Mouse (Mus musculus) Muller cell, postnatal 12 days (primary cell): Measurements from ENCODE around the gene Slc25a25.

Experiments used
- DNase-seq: peaks from one replicate; pipeline ENCODE4 v3.0.0-alpha.2; 2015; ENCODE audit errors: inconsistent ontology term

The Slc25a25 gene

DNA sequence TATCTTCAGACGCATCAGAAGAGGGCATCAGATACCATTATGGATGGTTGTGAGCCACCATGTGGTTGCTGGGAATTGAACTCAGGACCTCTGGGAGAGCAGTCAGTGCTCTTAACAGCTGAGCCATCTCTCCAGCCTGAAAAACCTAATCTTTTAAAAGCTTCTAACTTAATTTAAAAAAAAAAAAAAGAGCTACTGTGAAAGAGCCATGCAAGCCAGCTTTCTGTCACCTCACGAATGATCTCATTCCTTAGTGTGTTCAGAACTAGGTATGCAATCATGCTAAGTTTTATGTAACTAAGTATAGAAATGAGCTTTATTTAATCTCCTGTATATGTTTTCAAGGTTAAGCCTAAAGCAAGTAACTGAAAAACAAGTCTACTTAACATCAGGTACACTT, 8.4 kb upstream of the Slc25a25 start:
- no peak for DNase-seq

DNA sequence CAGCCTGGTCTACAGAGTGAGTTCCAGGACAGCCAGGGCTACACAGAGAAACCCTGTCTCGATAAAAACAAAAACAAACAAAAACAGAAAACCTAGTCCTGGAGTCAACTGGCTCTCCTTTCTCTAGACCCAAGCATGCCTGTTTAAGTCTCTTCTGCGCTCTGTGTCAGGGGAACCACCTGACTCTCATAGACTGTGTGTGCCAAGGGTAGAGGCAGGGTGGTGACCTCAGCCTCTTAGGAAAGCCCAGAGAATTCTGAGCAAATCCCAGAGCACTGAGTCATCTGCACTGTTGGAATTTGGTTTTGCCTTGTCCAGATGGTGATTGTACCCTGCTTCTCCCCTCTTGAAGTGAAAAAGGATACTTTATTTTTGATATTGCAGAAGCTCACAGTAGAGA, 7.1 kb upstream of the Slc25a25 start:
- DNase-seq: peak; percentile 90

DNA sequence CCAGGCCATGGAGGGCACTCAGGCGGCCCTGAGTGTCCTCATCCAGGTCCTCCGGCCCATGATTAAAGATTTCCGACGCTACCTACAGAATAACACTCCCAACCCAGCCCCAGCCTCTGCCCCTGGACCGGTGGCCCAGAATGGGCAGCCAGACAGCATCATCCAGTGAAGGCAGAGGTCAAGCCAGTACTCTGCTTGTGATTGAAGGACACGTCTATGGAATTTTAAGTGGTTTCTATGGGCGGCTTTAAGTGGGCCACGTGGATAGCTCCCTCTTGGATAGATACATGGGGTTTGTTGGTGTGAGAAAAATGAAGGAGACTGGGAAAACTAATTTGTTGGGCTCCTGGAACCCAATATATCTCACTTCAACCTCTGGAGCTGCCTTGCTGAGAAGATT, 3.9 kb upstream of the Slc25a25 start:
- no peak for DNase-seq

DNA sequence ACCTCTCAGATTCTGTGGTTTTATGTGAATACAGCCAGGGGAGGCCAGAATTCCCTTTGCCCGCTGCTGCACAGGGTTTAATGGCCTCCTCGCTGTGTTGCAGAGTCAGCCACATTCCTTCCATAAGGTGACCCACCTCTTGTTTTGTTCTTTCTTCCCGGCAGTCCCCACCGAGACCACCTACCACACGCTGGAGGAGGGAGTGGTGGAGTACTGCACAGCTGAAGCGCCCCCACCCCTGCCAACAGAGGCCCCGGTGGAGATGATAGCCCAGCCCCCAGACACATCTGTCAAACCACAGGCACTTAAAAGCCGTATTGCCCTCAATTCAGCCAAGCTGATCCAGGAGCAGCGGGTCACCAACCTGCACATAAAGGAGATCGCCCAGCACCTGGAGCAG, 3.4 kb upstream of the Slc25a25 start:
- no peak for DNase-seq

DNA sequence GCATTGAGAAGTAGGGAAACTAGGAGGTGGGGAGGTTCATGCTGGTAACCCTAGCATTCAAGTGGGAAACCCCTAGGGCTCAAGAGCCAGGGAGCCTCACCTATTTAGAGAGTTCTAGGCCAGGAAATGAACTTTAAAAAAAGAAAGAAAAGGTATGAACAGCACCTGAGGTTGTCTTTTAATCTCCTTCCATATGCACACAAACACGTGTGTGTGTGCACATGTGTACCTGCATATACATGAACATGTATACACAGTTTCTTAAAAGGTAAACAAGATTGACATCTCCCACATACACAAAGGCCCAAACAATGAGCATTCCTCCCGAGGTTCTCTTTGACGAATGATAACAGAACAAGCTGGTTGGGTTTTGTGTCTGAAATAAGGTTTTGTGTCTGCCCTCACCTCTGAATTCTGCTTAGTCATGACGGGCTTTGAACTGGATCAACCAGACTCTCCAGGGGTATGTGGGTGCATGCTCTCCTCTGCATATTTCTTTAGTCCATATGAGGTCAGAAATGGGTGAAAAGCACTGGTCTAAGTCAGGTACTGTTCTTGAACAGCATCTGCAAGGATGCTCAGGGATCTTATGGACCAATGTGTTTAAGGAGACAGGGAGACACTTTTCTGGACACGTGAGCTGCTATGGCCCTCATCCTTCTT, 2.5 kb upstream of the Slc25a25 start:
- no peak for DNase-seq

DNA sequence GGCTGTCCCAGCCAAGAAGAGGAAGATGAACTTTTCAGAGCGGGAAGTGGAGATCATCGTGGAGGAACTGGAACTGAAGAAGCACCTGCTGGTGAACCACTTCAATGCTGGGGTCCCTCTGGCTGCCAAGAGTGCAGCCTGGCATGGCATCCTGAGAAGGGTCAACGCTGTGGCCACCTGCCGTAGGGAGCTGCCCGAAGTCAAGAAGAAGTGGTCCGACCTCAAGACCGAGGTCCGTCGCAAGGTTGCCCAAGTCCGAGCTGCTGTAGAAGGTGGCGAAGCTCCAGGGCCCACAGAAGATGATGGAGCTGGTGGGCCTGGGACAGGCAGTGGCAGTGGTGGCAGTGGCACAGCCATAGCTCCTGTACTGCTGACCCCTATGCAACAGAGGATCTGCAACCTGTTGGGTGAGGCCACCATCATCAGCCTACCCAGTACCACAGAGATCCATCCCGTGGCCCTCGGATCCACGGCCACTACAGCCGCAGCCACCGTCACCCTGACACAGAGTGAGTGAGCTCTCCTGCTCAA, 1.3 kb upstream of the Slc25a25 start:
- DNase-seq: no peak

DNA sequence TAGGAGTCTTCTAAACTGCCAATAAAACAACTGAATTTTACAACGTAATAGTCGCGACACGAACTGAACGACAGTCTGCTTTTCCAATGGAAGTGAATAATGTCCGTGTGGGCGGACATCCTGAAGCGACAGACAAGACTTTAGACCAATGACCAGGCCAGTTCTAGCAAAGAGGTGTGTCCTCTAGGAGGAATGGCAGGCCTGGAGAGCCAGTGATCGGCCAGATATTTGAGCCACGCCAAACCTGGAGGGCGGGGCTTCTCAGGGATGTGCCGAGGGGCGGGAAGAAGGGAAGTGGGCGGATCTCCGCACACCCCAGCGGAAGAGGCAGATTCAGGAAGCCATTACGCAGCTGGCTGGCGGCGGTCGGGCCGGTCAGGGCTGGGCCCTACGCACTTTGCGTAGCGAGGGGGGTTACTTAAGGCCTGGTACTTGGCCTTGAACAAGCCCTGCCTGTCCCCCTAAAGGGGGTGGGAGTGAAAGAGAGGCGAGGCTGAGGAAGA, 676 bp upstream of the Slc25a25 start:
- DNase-seq: peak; percentile 98

DNA sequence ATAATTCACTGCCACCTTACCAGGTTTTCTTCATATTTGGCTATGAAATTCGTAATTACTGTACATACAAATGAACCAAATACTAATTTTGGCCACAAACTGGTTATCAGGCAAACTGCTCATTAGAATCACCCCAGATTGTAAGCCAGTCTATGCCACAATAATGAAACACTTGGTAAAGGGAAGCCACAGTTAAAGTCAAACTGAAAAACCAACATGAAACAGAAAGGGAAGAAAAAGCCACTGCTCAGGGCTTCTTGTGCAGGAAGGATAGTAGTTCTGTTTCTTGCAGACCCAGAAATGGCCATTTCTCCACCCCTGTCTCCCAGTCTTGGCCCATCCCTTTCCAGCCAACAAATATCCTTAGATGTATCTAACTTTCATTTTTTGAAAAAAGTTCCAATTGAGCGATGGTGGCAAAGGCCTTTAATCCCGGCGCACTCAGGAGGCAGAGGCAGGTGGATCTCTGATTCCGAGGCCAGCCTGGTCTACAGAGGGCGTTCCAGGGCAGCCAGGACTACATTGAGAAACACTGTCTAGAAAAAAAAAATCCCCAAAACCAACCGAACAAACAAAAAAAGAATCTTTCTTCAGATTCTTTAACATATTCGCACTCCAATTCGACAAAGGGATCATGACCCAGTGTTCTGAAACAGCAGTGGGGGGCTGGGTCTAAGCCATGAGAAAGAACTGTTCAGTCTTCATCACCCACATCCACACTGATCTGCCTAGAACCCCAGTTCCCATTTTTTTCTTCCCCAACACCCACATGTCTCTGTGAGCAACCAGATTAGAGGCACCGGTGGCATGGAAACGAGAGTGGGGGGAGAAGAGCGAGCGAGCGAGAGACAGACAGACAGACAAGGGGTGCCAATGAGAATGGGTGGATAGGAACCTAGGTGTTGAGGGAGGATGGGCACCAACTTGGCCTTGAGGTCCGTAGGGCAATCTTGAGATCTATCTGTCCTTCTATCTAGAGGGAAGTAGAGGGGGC, 1.2 kb downstream of the Slc25a25 start, which contains the start of gene Naif1:
Gene Naif1, plus strand, starts transcription at position 697 of the 994 bp plus-strand sequence.
- no peak for DNase-seq

DNA sequence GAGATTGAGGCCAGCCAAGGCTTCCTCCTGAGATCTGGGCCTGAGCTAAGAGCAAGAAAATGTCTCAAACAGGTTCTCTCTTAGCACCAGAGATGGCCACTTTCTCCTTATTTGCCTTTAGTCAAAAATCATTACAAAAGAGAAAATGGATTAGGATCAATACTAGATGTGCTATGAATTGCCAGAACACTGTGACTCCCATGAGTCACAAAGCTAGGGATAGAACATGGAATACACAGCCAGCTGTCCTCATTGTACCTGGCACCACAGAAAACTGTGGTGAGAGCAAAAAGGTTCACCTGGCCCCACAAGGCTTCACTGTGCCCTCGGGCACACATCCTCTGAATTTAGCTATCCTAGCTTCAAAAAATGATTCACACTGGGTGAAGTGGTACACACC, 2.8 kb downstream of the Slc25a25 start:
- DNase-seq: no peak

DNA sequence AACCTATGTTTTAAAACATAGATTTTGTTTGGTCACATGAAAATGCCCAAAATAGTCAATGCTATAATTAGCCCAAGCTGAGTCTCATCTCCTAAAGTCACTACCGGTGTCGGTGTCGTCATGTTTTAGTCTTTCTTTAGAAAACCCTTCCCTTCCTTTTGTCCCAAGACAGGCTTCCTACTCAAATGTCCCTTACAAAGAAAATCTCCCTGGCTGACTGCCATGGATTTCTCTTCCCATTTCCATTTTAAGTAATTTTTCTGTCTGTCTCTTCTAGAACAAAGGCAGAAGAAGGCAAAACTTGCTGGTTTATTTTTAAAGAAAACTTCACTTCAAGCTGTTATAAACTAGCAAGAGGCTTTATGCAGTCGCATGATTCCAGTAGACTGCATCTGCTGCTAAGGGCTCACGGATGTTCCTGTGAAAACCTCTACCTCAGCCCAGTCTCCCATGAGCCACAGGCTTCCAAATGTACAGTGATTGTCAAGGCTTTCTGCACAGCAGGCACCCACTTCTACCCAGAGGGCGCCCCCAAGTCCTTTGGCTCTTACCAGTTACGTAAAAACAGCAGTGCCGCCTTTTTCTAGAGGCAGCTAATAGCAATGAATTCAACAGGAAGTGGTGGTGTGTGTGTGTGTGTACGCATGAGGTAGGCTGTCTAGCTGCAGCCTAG, 3.8 kb downstream of the Slc25a25 start:
- DNase-seq: no peak

DNA sequence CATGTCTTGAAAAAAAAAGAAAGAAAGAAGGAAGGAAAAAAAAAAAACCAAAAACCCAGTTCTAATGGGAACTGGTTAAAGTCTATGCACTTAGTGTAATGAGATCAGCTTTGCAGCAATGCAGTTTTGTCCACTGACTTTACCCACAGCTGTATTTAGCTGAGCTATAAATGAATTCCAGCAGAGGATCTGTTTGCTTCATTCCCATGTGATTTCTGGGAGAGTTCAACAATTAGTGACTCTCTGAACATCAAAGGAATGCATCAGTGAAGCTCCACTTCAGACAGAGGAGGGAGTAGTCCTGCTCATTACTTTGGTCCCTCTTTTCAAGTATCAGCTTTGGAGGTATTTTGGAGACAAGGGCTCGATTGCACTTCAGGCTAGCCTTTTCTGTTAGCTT, 5.7 kb downstream of the Slc25a25 start:
- peak; percentile 62 for DNase-seq

DNA sequence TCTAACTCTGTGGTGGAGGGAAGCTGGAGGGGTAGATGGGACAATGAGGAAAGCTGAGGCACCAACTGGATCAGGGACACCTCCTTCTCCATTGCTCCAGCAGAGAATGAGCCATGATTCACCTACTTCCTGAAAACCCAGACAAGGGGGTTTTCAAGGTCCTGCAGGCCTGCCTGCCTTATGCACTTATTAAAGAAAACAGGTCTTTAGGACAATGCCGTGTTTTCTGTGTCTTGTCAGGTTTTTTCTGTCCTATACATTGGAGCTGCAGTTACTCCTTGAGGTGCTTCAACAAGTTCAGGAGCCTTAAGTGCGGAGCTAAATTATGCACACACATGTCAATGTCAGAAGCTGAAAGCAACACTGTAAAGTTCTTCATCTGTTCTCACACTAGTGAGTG, 9.7 kb downstream of the Slc25a25 start:
- no peak for DNase-seq

DNA sequence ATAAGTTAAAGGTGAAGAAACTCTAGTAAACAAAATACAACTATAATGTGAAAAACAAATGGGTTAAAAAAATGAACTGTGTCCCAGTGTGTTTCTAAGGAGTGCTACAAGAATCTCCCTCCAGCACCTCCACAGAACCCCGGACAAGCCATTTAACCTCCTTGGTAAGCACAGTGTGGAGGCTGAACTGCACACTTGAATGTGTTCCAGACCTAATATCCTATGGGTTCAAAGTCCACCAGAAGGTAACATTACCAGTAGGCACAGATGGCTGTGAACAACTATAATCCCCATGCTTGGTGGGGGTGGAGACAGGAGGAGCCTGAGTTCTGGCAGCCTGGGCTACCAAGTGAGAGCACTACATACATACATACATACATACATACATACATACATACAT, 10.6 kb downstream of the Slc25a25 start:
- DNase-seq: no peak

DNA sequence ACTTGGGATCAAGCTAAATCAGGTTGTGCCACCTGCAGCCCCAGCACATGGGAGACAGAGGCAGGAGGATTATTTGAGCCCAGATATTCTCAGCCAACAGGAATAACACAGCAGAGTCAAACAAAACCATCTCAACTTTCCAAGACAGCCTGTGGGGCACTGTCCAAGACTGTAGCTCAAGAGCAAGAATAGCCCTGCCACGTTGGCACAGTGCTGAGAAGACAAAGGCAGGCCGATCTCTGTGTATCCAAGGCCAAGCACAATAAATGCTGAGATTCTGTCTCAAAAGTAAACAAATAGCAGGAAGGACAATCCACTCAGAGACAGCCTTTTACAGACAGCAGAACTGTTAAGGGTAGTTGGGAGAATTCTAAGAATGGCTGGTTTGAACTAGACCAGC, 11.1 kb downstream of the Slc25a25 start:
- DNase-seq: no peak

DNA sequence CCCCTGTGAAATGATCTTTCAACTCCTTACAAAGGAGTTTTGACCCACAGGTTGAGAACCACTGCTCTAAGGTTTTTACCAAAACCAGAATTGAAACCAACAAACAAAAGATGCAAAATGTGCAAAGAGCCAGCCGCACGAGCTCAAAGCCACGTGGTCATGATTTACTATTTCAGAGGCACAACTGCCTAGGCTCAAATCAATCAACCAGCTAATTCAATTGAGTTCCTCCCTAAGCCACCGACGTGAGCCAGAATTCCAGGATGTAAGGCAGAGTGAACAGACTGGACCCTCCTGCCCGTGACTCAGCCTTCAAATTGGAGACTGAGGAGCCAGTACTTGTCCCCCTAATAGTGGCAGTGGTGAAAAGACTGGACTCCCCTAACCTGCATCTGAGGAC, 12.1 kb downstream of the Slc25a25 start:
- peak; percentile 72 for DNase-seq

DNA sequence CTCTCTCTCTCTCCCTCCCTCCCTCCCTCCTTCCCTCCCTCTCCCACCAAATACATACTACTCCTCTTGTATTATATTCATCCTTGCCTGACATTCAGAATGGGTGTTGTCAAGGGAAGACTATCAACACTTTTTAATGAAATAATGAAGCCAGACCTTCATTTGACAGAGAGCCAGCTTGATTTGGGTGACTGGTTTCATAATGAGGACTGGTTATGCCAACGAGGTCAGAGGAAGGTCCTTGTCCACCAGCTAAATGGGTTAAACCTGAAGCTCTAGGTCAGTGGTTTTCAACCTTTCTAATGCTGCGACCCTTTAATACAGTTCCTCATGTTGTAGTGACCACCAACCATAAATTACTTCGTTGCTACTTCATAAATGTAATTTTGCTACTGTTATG, 12.5 kb downstream of the Slc25a25 start:
- no peak for DNase-seq

DNA sequence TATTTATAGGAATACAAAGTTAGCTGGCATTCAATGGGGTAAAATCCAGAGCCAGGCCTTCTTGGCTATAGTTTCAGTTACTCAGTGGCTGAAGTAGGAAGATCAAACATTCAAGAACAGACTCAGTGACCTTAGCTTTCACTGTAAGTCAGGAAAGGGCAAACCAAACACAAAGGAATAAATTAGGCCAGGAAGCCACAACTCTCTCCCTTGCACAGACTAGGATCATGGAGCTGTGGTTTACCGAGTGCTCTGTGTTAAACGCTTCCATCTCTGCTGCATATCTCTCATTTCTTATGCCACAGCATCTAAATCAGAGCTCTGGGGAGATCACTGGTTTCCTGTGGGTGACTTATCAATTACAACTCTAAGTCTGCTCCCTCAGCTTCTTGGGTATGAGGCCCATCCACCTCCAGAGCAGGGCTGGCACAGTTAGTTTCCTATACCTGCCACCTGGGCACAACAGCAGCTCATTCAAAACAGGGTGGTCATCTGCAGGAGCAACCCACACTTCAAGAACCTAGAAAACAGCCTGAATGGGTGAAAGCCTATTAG, 13.6 kb downstream of the Slc25a25 start:
- peak; percentile 61 for DNase-seq

DNA sequence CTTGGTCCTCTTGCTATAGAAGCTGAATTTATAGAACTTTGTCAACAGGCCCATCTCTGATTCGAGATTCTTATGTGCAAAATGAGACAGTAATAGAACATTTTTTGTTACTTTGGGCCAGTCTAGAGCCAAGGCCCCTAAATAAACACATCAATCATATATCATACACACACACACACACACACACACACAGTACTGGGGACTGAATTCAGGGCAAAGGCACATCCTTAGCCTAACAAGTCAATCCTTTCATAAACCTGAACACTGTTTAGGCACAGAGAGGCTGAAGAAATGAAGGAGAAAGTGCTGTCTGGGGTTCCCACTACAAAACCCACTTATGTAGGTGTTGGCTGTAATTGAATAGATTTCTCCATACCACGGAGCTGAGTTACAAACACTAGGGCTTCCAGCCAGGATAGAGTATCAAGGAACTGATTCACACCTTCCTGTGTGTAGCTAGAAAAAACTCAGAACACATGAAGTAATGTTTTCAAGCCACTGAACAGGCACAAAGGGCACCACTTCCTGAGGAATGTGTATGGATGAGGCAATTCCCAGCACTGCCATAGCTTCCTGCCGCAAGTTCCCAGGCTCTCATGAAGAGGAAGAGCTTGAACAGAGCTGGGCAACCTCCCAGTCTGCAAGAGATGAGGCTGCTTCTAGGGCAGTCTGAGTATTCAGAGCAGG, 14.4 kb downstream of the Slc25a25 start:
- peak; percentile 98 for DNase-seq

DNA sequence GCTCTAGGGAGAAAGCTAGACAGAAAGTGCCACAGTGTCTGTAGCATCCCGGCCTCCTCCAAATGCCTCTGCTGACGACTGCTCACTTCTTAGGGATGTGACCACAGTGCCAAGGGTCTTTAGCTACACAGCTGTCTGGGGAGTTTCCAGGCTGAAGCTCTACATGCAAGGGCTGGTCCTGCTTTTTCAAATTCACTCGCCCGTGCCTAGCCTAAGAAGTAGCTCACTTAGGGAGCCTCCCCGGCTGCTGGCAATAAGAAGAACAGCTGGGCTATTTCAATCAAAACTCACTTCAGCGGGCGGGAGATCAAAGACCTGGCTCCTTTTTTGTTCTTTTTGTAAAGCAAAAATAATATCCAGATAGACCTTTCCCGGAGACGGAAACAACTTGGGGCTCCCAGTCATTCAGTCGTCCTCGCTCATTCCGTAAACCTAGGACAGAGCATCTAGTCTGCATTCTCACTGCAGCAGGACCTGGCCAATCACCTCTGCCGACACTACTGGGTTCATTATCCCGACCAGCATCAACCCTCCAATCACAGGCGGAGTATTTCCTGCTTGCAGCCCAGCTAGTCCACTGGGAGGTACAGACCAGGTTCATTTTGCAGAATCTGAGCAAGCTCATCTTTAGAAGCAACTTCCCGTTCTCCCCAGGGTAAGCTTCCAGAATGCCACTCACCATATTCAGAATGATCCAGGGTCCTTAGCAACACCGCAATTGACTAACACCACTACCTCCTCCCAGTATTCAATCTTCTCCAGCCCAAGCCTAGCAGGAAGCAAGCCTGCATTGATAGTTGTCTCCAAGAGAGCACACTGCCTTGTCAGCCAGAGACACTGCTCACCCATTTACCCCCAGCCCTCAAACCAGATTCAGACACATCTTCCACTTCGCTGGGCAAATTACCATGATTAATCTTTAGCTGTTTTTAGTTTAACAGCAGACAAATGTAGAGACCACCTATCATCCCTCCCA, 20.3 kb downstream of the Slc25a25 start:
- DNase-seq: peak; percentile 87
